Mouse (Mus musculus) layer of hippocampus, adult 2 months (tissue): ENCODE data around the gene Tcte2. TPM values are rescaled to one million over a fixed set of nuclear protein-coding genes. Genes with fewer than 3 reads are reported as not detected.

Experiments
- DNase-seq, 2 experiments: peaks; one replicate each; pipeline ENCODE4 v3.0.0; 2022; ENCODE audit warnings: low spot score in 2 of 2
- H3K27ac ChIP-seq: fragments of 200-600 bp; 2 replicates; pipeline ENCODE4 v1.8.1; 2022
- H3K4me3 ChIP-seq: fragments of 200-600 bp; 2 replicates; pipeline ENCODE4 v1.8.1; 2022; ENCODE audit warnings: mild to moderate bottlenecking
- CTCF ChIP-seq: fragments of 200-600 bp; conservative IDR thresholded peaks from 2 replicates; pipeline ENCODE4 v1.8.1; 2022; ENCODE audit warnings: antibody characterized with exemption, mild to moderate bottlenecking, moderate library complexity
- total RNA-seq, 2 experiments: library from RNA; stranded (reverse); gene quantifications; 2 replicates each; pipeline ENCODE4 v1.2.3; 2021

The Tcte2 gene
- total RNA-seq, 2 experiments from 2014 or later, result 18.4 to 22.1 TPM

GRCm38 (mm10) chr17:13742941-13743708 lies 18.5 kb downstream of the Tcte2 start:
- DNase-seq, result no peak
- no peak for TF ChIP-seq CTCF
- no peak overlapping the region for H3K27ac ChIP-seq
- no peak overlapping the region for H3K4me3 ChIP-seq

GRCm38 (mm10) chr17:13742334-13742733 lies 19.3 kb downstream of the Tcte2 start:
- Histone ChIP-seq H3K27ac (no peak overlapping the region), H3K4me3 (no peak overlapping the region)
- TF ChIP-seq CTCF, result no peak
- no peak for DNase-seq

- no peak for DNase-seq
- H3K27ac ChIP-seq, result no peak overlapping the region
- TF ChIP-seq CTCF, result no peak
- no peak overlapping the region for H3K4me3 ChIP-seq
These were observed 20.0 kb downstream of the Tcte2 start for GRCm38 (mm10) chr17:13741611-13742010.

- TF ChIP-seq CTCF, result no peak
- Histone ChIP-seq H3K4me3 (no peak overlapping the region), H3K27ac (no peak overlapping the region)
These were observed 20.8 kb downstream of the Tcte2 start for GRCm38 (mm10) chr17:13740796-13741195.

GRCm38 (mm10) chr17:13739981-13740380 lies 21.6 kb downstream of the Tcte2 start:
- no peak overlapping the region for H3K27ac ChIP-seq

More at GRCm38 (mm10) chr17:13740796-13741195, 20.8 kb downstream of the Tcte2 start:
- DNase-seq, result no peak

GRCm38 (mm10) chr17:13738916-13739315 lies 22.7 kb downstream of the Tcte2 start:
- TF ChIP-seq CTCF, result no peak
- no peak overlapping the region for H3K27ac ChIP-seq
- no peak overlapping the region for H3K4me3 ChIP-seq
- DNase-seq, result no peak

More at GRCm38 (mm10) chr17:13739981-13740380, 21.6 kb downstream of the Tcte2 start:
- no peak for DNase-seq
- H3K4me3 ChIP-seq, result no peak overlapping the region
- no peak for TF ChIP-seq CTCF

- TF ChIP-seq CTCF, result no peak
- DNase-seq, result no peak
- no peak overlapping the region for H3K4me3 ChIP-seq
- H3K27ac ChIP-seq, result peak overlapping the region; percentile 65; the same call in 1 of the 2 replicates
These were observed 23.4 kb downstream of the Tcte2 start for GRCm38 (mm10) chr17:13738121-13738776.

GRCm38 (mm10) chr17:13737336-13737735 lies 24.3 kb downstream of the Tcte2 start:
- H3K4me3 ChIP-seq, result no peak overlapping the region
- peak overlapping the region; percentile 65; the same call in 1 of the 2 replicates for H3K27ac ChIP-seq
- TF ChIP-seq CTCF, result no peak
- DNase-seq, result no peak

- no peak overlapping the region for H3K4me3 ChIP-seq
- TF ChIP-seq CTCF, result no peak
- H3K27ac ChIP-seq, result no peak overlapping the region
- no peak for DNase-seq
These were observed 25.8 kb downstream of the Tcte2 start for GRCm38 (mm10) chr17:13735803-13736282.

GRCm38 (mm10) chr17:13735057-13735456 lies 26.6 kb downstream of the Tcte2 start:
- no peak for TF ChIP-seq CTCF
- no peak overlapping the region for H3K27ac ChIP-seq
- no peak for DNase-seq
- H3K4me3 ChIP-seq, result no peak overlapping the region

GRCm38 (mm10) chr17:13733971-13734370 lies 27.7 kb downstream of the Tcte2 start:
- no peak for TF ChIP-seq CTCF
- Histone ChIP-seq H3K27ac (no peak overlapping the region), H3K4me3 (no peak overlapping the region)
- DNase-seq, result no peak

GRCm38 (mm10) chr17:13732685-13733084 lies 28.9 kb downstream of the Tcte2 start:
- Histone ChIP-seq H3K4me3 (no peak overlapping the region), H3K27ac (no peak overlapping the region)
- TF ChIP-seq CTCF, result no peak
- DNase-seq, result no peak

GRCm38 (mm10) chr17:13731727-13732112 lies 29.9 kb downstream of the Tcte2 start:
- TF ChIP-seq CTCF, result no peak
- H3K4me3 ChIP-seq, result no peak overlapping the region
- no peak for DNase-seq
- no peak overlapping the region for H3K27ac ChIP-seq
